Mouse (Mus musculus) hindbrain, embryonic 16.5 days (tissue): ENCODE measurements around the gene Gm7534. TPM values are rescaled to one million over a fixed set of nuclear protein-coding genes. Genes with fewer than 3 reads are reported as not detected.
"Not testable (repeated sequence)": the region's sequence is repeated elsewhere in the genome, so short reads cannot be mapped to it uniquely, and the experiment has no call there.

Experiments
- ATAC-seq: fragments of 200-750 bp; cut with Nextera tagmentation; 2 replicates; pipeline ENCODE4 v1.8.0; 2017; ENCODE audit warnings: moderate TSS enrichment, moderate library complexity
- H3K27ac ChIP-seq: fragments of 300-500 bp; sonication (generic); 2 replicates; pipeline ENCODE4 v1.5.1; 2014; ENCODE audit warnings: low read depth, mild to moderate bottlenecking, control low read depth, low read length, moderate library complexity
- H3K27me3 ChIP-seq: fragments of 300-500 bp; sonication (generic); replicated peaks from 2 replicates; pipeline ENCODE4 v1.6.1; 2014; ENCODE audit warnings: low read length; ENCODE audit not compliant: control insufficient read depth, insufficient read depth
- H3K36me3 ChIP-seq: fragments of 300-500 bp; sonication (generic); 2 replicates; pipeline ENCODE4 v1.6.1; 2014; ENCODE audit warnings: mild to moderate bottlenecking, low read length, moderate library complexity, mixed read lengths; ENCODE audit not compliant: control insufficient read depth, insufficient read depth
- H3K4me1 ChIP-seq: fragments of 300-500 bp; sonication (generic); 2 replicates; pipeline ENCODE4 v1.6.1; 2014; ENCODE audit warnings: low read depth, low read length; ENCODE audit not compliant: control insufficient read depth, insufficient read depth
- H3K4me2 ChIP-seq: fragments of 300-500 bp; sonication (generic); 2 replicates; pipeline ENCODE4 v1.6.1; 2014; ENCODE audit warnings: mild to moderate bottlenecking, low read length, control low read depth, moderate library complexity
- H3K4me3 ChIP-seq: fragments of 300-500 bp; sonication (generic); 2 replicates; pipeline ENCODE4 v1.5.1; 2014; ENCODE audit warnings: mild to moderate bottlenecking, low read length, control low read depth, moderate library complexity
- H3K9ac ChIP-seq: fragments of 300-500 bp; sonication (generic); 2 replicates; pipeline ENCODE4 v1.6.1; 2014; ENCODE audit warnings: low read depth, mild to moderate bottlenecking, control low read depth, low read length, moderate library complexity
- H3K9me3 ChIP-seq: fragments of 300-500 bp; sonication (generic); 2 replicates; pipeline ENCODE4 v1.6.1; 2014; ENCODE audit warnings: mild to moderate bottlenecking, low read length, moderate library complexity; ENCODE audit not compliant: control insufficient read depth
- WGBS: fragments of 180-500 bp; shearing (Covaris S2); extraction: QIAGEN DNeasy Blood & Tissue Kit; methylation state at CpG from one replicate; pipeline ENCODE4 v1.1.7; 2014; 5-methylcytosine and 5-hydroxymethylcytosine counted together
- polyA plus RNA-seq: library from polyadenylated mRNA; unstranded; fragments of >200 nt; fragmentation: Nextera tagmentation; extraction: Ambion mirVana; gene quantifications from 2 replicates; pipeline ENCODE4 v1.2.1, GENCODE M21; 2015

The Gm7534 gene
- polyA plus RNA-seq, 1 experiment from 2014 or later: not detected

GRCm38 (mm10) chr4:134172391-134172790 is 30.4 kb downstream of the Gm7534 start:
- Histone ChIP-seq H3K27me3 (no peaks in the 10 kb centered on the region), H3K9me3 (no peaks in the 10 kb centered on the region), H3K27ac (no peak overlapping the region), H3K36me3 (0 out of 2 replicates have a peak, but pooled peaks cover 2% of the 10 kb centered on the region), H3K9ac (no peak overlapping the region), H3K4me2 (no peak overlapping the region), H3K4me3 (no peak overlapping the region), H3K4me1 (no peaks in the 10 kb centered on the region)
- WGBS: 79% methylated on average over 3 of the region's 3 CpGs
- no peak for ATAC-seq

- no peaks in the 10 kb centered on the region for H3K9me3 ChIP-seq
- H3K4me3 ChIP-seq: no peak overlapping the region
- no peak overlapping the region for H3K27ac ChIP-seq
- no peaks in the 10 kb centered on the region for H3K27me3 ChIP-seq
- H3K36me3 ChIP-seq: peaks cover 2% of the 10 kb centered on the region; the same call in 1 of the 2 replicates
- WGBS: 88% methylated on average over 3 of the region's 3 CpGs
- H3K9ac ChIP-seq: no peak overlapping the region
- no peaks in the 10 kb centered on the region for H3K4me1 ChIP-seq
- ATAC-seq: no peak
- no peak overlapping the region for H3K4me2 ChIP-seq
Observed at GRCm38 (mm10) chr4:134166906-134167305, 35.9 kb downstream of the Gm7534 start.

GRCm38 (mm10) chr4:134165548-134166465 is 37.0 kb downstream of the Gm7534 start:
- H3K27ac ChIP-seq: no peak overlapping the region
- WGBS: 87% methylated on average over 3 of the region's 3 CpGs
- H3K36me3 ChIP-seq: peaks cover 2% of the 10 kb centered on the region; the same call in 1 of the 2 replicates
- H3K4me1 ChIP-seq: no peaks in the 10 kb centered on the region
- H3K9ac ChIP-seq: no peak overlapping the region
- ATAC-seq: no peak
- H3K9me3 ChIP-seq: no peaks in the 10 kb centered on the region
- no peak overlapping the region for H3K4me3 ChIP-seq
- no peaks in the 10 kb centered on the region for H3K27me3 ChIP-seq
- H3K4me2 ChIP-seq: no peak overlapping the region

GRCm38 (mm10) chr4:134165024-134165423 is 37.8 kb downstream of the Gm7534 start:
- H3K4me3 ChIP-seq: no peak overlapping the region
- H3K4me2 ChIP-seq: no peak overlapping the region
- no peak overlapping the region for H3K27ac ChIP-seq
- 85% methylated on average over 6 of the region's 6 CpGs for WGBS
- H3K9me3 ChIP-seq: no peaks in the 10 kb centered on the region
- H3K27me3 ChIP-seq: no peaks in the 10 kb centered on the region
- ATAC-seq: no peak
- H3K4me1 ChIP-seq: no peaks in the 10 kb centered on the region
- no peak overlapping the region for H3K9ac ChIP-seq
- H3K36me3 ChIP-seq: peaks cover 2% of the 10 kb centered on the region; the same call in 1 of the 2 replicates

- H3K4me1 ChIP-seq: no peaks in the 10 kb centered on the region
- no peak overlapping the region for H3K27ac ChIP-seq
- WGBS: 96% methylated on average over 5 of the region's 6 CpGs
- H3K9me3 ChIP-seq: no peaks in the 10 kb centered on the region
- H3K4me3 ChIP-seq: no peak overlapping the region
- no peak for ATAC-seq
- no peak overlapping the region for H3K4me2 ChIP-seq
- H3K36me3 ChIP-seq: peaks cover 2% of the 10 kb centered on the region; the same call in 1 of the 2 replicates
- no peak overlapping the region for H3K9ac ChIP-seq
- H3K27me3 ChIP-seq: no peaks in the 10 kb centered on the region
Observed at GRCm38 (mm10) chr4:134164591-134164990, 38.2 kb downstream of the Gm7534 start.

GRCm38 (mm10) chr4:134160071-134160470 is 42.7 kb downstream of the Gm7534 start:
- Histone ChIP-seq H3K9ac (peak overlapping the region; percentile 45), H3K4me2 (peak overlapping the region; percentile 58), H3K4me3 (peak overlapping the region; percentile 46)
- ATAC-seq, H3K27me3 ChIP-seq, H3K4me1 ChIP-seq, H3K9me3 ChIP-seq, H3K27ac ChIP-seq, H3K36me3 ChIP-seq: not testable (repeated sequence)
- 9% methylated on average over 30 of the region's 30 CpGs for WGBS

- no peak for ATAC-seq
- WGBS: 85% methylated on average over 6 of the region's 6 CpGs
Observed at GRCm38 (mm10) chr4:134158774-134159173, 44.0 kb downstream of the Gm7534 start.

GRCm38 (mm10) chr4:134157558-134157957 is 45.2 kb downstream of the Gm7534 start:
- Histone ChIP-seq H3K4me3 (no peak overlapping the region), H3K9me3 (no peaks in the 10 kb centered on the region), H3K9ac (no peak overlapping the region), H3K4me2 (no peak overlapping the region), H3K27ac (no peak overlapping the region), H3K36me3 (peaks cover 9% of the 10 kb centered on the region), H3K27me3 (no peaks in the 10 kb centered on the region), H3K4me1 (no peaks in the 10 kb centered on the region)
- WGBS: 82% methylated on average over 2 of the region's 2 CpGs
- no peak for ATAC-seq

More at GRCm38 (mm10) chr4:134158774-134159173, 44.0 kb downstream of the Gm7534 start:
- Histone ChIP-seq H3K27ac (no peak overlapping the region), H3K9me3 (no peaks in the 10 kb centered on the region), H3K4me2 (no peak overlapping the region), H3K4me3 (no peak overlapping the region), H3K4me1 (no peaks in the 10 kb centered on the region), H3K27me3 (no peaks in the 10 kb centered on the region), H3K36me3 (peaks cover 7% of the 10 kb centered on the region), H3K9ac (no peak overlapping the region)

GRCm38 (mm10) chr4:134156744-134157143 is 46.1 kb downstream of the Gm7534 start:
- Histone ChIP-seq H3K9ac (no peak overlapping the region), H3K4me1 (no peaks in the 10 kb centered on the region), H3K9me3 (no peaks in the 10 kb centered on the region), H3K27ac (no peak overlapping the region), H3K27me3 (no peaks in the 10 kb centered on the region), H3K4me2 (no peak overlapping the region), H3K36me3 (peaks cover 9% of the 10 kb centered on the region), H3K4me3 (no peak overlapping the region)
- no peak for ATAC-seq
- 82% methylated on average over 8 of the region's 8 CpGs for WGBS
